Mouse (Mus musculus): ENCODE results near the gene Arsb. TPM values are rescaled to one million over a fixed set of nuclear protein-coding genes. Genes with fewer than 3 reads are reported as not detected.
"Not testable (repeated sequence)": the region's sequence is repeated elsewhere in the genome, so short reads cannot be mapped to it uniquely, and the experiment has no call there.

Arsb gene
- total RNA-seq, 2 experiments from 2014 or later: 78.5 to 79.3 TPM

DNA sequence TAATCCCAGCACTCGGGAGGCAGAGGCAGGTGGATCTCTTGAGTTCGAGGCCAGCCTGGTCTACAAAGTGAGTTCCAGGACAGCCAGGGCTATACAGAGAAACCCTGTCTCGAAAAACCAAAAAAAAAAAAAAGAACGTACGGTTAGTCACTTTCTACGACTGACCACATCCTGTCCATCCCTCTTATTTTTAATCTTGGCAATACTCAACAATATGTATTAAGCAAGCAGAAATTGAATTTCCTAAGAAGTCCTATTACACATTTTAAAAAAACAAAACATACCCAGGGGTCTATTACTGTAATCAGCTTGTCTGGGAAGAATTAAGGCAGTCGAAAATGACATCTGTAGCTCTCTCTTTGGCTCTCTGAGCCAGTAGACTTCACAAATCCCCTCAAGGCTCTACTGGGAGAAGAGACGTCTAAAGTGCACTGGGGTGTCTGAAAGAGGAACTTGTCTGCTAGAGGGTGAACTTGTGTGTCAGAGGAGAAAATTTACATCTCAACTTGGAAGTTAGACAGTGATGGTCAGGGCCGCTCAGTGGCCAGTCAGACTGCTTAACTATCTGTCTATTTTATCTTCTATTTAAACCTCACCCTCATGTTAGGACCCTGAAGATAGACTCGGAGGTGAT lies 205.6 kb downstream of the Arsb start:
- no peak for DNase-seq (ENCODE audit: low spot score in 2 of 2)

GRCm38 (mm10) chr13:93978703-93979495 lies 207.5 kb downstream of the Arsb start:
- DNase-seq (ENCODE audit: low spot score in 2 of 2): no peak

- no peak for DNase-seq (ENCODE audit: low spot score in 2 of 2)
Observed at GRCm38 (mm10) chr13:93979754-93980153, 208.3 kb downstream of the Arsb start.

DNA sequence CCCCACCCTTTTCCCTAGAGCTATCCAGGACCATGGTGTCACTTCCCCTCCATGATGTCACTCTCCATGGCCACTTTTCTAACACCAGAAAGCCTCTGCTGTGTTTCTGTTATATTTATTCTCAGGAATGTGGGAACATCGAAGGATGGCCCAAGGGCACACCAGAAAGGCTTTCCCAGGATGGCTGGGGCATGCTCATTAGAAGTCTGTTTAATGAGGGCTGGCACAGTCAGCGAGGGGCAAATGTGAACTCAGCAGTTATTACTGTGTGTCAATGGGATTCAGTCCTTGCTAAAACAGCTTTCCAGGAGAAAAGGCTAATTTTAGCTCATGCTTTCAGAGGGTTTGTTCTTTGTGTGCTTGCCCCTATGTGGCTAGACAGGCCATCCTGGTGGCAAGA lies 213.1 kb downstream of the Arsb start:
- no peak for DNase-seq (ENCODE audit: low spot score in 2 of 2)

DNA sequence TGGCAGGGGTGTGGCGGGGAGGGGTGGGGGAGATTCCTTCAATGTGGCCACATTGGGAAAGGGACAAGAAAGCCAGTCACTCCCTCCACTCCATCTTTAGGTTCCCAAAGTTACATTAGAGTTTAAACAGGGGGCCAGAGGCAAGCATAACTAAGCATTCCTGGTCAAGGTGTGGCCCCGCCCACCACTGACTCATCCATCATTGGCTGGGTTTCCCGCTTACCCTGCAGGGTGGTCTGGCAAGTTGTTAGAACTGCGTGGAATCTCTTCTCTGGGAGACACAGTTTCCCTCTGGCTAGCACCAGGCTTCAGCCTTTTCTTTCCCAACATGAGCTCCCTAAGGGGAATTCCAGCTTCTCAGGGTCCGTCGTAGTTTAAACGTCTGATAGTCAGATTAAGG lies 213.8 kb downstream of the Arsb start:
- DNase-seq (ENCODE audit: low spot score in 2 of 2): no peak

DNA sequence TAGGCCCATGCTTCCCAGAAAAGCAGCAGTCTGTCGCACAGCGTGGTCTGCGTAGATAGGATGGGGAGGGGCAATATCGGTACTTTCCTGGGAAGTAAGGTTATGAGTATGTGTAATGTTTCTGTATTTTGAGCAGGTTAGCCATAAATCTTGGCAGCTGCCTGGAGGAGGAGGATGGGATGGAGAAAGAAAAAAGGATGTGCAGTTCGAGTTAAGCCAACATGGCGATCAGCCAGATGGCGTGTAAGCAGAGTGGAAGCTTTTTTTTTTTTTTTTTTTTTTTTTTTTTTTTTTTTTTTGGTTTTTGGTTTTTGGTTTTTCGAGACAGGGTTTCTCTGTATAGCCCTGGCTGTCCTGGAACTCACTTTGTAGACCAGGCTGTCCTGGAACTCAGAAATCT lies 214.3 kb downstream of the Arsb start:
- DNase-seq (ENCODE audit: low spot score in 2 of 2): not testable (repeated sequence)

GRCm38 (mm10) chr13:93987611-93988010 lies 216.2 kb downstream of the Arsb start:
- DNase-seq (ENCODE audit: low spot score in 2 of 2): no peak

GRCm38 (mm10) chr13:93989208-93989607 lies 217.8 kb downstream of the Arsb start:
- DNase-seq (ENCODE audit: low spot score in 2 of 2): no peak

- no peak for DNase-seq (ENCODE audit: low spot score in 2 of 2)
Observed at GRCm38 (mm10) chr13:93989736-93990611, 218.5 kb downstream of the Arsb start.

DNA sequence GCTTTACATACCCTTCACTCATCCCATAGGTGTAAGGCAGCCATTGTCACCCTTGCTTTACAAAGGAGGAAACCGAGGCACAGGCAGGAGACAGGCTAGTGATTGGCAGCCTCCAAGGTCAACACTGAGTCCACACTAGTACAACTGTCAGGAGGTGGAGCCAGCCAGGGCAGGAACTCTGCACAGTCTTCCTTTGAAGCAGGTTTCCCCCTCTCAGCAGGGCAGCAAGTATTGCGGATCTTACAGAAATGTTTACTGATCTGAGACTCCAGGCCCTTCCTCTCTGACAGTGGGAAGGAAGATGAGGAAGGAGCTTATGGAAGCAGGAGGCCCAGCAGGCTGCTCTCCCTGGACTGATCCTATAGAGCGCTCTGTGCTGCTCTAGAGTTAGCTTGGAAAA lies 219.4 kb downstream of the Arsb start:
- DNase-seq (ENCODE audit: low spot score in 2 of 2): no peak

GRCm38 (mm10) chr13:93992342-93992882 lies 221.0 kb downstream of the Arsb start:
- no peak for DNase-seq (ENCODE audit: low spot score in 2 of 2)

Small RNA genes within 50 kb of the gene (microRNA-seq; reads per million reads assigned to microRNA genes)
- 0 reads per million in 2 experiments for gene Gm25534
- 0 reads per million in 2 experiments for gene Mir5624

Other genes starting within 250 kb of the Arsb start
- gene Bhmt, start 133.7 kb upstream of the Arsb start, total RNA-seq (2021): not detected
- gene Bhmt2, start 97.3 kb upstream of the Arsb start, total RNA-seq (2021): under 1 TPM; 0.23 to 0.40 TPM
- under 1 TPM; 0.58 to 0.59 TPM for gene Dmgdh, start 97.2 kb upstream of the Arsb start, total RNA-seq (2021)

Data from left cerebral cortex, adult 18-20 months (tissue).